Mouse (Mus musculus) C2C12 (cell line): ENCODE measurements around the gene Arrdc4.

ENCODE experiments used
- CEBPB ChIP-seq: IDR thresholded peaks from one replicate; pipeline ENCODE4 v1.6.1; 2011; ENCODE audit warnings: low read depth, mild to moderate bottlenecking, control low read depth, moderate library complexity
- CTCF ChIP-seq: IDR thresholded peaks from one replicate; pipeline ENCODE4 v1.5.1; 2011; ENCODE audit not compliant: control insufficient read depth, insufficient read depth, insufficient read length
- MAX ChIP-seq: IDR thresholded peaks from one replicate; pipeline ENCODE4 v1.6.1; 2011; ENCODE audit warnings: mild to moderate bottlenecking, control low read depth
- MYOD1 ChIP-seq: IDR thresholded peaks from one replicate; pipeline ENCODE4 v1.6.1; 2011; ENCODE audit warnings: low read depth; ENCODE audit not compliant: control insufficient read depth, insufficient read length
- USF1 ChIP-seq: IDR thresholded peaks from one replicate; pipeline ENCODE4 v1.6.1; 2011; ENCODE audit warnings: low read depth, mild to moderate bottlenecking, control low read depth, moderate library complexity

DNA sequence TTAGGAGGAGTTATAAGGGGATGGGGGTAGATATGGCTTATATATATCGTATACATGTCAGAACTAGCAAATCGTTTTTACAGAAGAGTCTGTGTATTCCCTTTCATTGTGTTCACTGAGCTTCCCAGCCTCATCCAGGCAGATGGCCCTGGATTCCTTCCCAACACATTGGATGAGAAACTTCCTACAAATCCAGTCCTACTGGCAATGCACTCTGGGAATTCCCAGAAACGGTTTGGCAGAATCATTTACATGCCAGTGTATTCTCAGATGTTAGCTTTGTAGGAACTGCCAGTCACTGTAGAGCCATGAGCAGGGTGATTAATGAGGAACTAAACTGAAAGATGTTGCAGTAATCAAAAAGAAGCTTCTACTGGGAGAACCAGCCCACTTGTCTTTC, 36.6 kb downstream of the Arrdc4 start:
- TF ChIP-seq CTCF (no peak), USF1 (no peak), MYOD1 (no peak), CEBPB (no peak), MAX (no peak)
